Mouse (Mus musculus) C2C12 (cell line): ENCODE results near the gene Tnk2. TPM values are rescaled to one million over a fixed set of nuclear protein-coding genes. Genes with fewer than 3 reads are reported as not detected.

Source experiments
- H3K27me3 ChIP-seq: one replicate; pipeline ENCODE4 v1.6.1; 2011; ENCODE audit not compliant: control insufficient read depth, insufficient read depth, insufficient read length
- H3K36me3 ChIP-seq: one replicate; pipeline ENCODE4 v1.6.1; 2011; ENCODE audit not compliant: control insufficient read depth, insufficient read depth
- H3K4me3 ChIP-seq: one replicate; pipeline ENCODE4 v1.5.1; 2011; ENCODE audit warnings: mild to moderate bottlenecking, control low read depth; ENCODE audit not compliant: poor library complexity, insufficient read depth, severe bottlenecking
- H3K79me2 ChIP-seq: one replicate; pipeline ENCODE4 v1.6.1; 2011; ENCODE audit not compliant: control insufficient read depth, insufficient read depth
- H3K79me3 ChIP-seq: one replicate; pipeline ENCODE4 v1.6.1; 2011; ENCODE audit warnings: low read depth, control low read depth
- H3ac ChIP-seq: one replicate; pipeline ENCODE3; 2011; ENCODE audit warnings: low read depth; ENCODE audit not compliant: control insufficient read depth, insufficient read length
- CEBPB ChIP-seq: IDR thresholded peaks from one replicate; pipeline ENCODE4 v1.6.1; 2011; ENCODE audit warnings: low read depth, mild to moderate bottlenecking, control low read depth, moderate library complexity
- CTCF ChIP-seq: IDR thresholded peaks from one replicate; pipeline ENCODE4 v1.5.1; 2011; ENCODE audit not compliant: control insufficient read depth, insufficient read depth, insufficient read length
- FOSL1 ChIP-seq: IDR thresholded peaks from one replicate; pipeline ENCODE4 v1.8.0; 2011; ENCODE audit warnings: mild to moderate bottlenecking, low read length; ENCODE audit not compliant: poor library complexity, insufficient read depth, severe bottlenecking
- MAX ChIP-seq: IDR thresholded peaks from one replicate; pipeline ENCODE4 v1.6.1; 2011; ENCODE audit warnings: mild to moderate bottlenecking, control low read depth
- MYOD1 ChIP-seq: IDR thresholded peaks from one replicate; pipeline ENCODE4 v1.6.1; 2011; ENCODE audit warnings: low read depth; ENCODE audit not compliant: control insufficient read depth, insufficient read length
- MYOG ChIP-seq: IDR thresholded peaks from one replicate; pipeline ENCODE4 v1.6.1; 2011; ENCODE audit not compliant: control insufficient read depth, insufficient read length; ENCODE audit errors: extremely low read depth
- USF1 ChIP-seq: IDR thresholded peaks from one replicate; pipeline ENCODE4 v1.6.1; 2011; ENCODE audit warnings: low read depth, mild to moderate bottlenecking, control low read depth, moderate library complexity
- polyA plus RNA-seq: library from polyadenylated mRNA; unstranded; fragments of >200 nt; fragmentation: generic; extraction: Trizol; gene quantifications from one replicate; pipeline ENCODE4 v1.2.1, GENCODE M21; 2012; ENCODE audit warnings: missing spikeins

Gene Tnk2
- polyA plus RNA-seq, 1 experiment: 78.4 TPM

DNA sequence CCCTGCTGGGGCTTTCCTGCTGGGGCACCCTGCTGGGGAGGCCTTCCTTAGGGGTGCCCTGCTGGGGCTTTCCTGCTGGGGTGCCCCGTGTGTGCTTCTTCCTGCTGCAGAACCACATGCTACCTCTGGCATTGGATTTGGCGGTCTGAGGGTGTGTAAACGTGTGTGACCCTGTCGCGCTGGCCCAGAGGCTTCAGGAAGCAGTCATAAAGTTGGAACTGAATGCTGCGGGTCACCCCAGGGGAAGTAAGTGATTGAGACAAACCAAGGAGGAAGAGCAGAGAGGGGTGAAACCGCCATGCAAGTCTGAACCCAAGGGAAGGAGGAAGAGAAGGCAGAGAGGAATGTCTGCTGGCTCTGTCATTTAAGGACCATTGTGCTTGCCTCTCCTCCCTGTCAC lies 54.9 kb downstream of the Tnk2 start:
- Histone ChIP-seq H3K27me3 (no peaks in the 10 kb centered on the region), H3K79me2 (no peaks in the 10 kb centered on the region), H3K79me3 (no peaks in the 10 kb centered on the region), H3K36me3 (no peaks in the 10 kb centered on the region), H3ac (no peak overlapping the region), H3K4me3 (no peak overlapping the region)
- TF ChIP-seq FOSL1 (no peak), MYOG (no peak), USF1 (no peak), MAX (no peak), MYOD1 (no peak), CTCF (no peak), CEBPB (no peak)

DNA sequence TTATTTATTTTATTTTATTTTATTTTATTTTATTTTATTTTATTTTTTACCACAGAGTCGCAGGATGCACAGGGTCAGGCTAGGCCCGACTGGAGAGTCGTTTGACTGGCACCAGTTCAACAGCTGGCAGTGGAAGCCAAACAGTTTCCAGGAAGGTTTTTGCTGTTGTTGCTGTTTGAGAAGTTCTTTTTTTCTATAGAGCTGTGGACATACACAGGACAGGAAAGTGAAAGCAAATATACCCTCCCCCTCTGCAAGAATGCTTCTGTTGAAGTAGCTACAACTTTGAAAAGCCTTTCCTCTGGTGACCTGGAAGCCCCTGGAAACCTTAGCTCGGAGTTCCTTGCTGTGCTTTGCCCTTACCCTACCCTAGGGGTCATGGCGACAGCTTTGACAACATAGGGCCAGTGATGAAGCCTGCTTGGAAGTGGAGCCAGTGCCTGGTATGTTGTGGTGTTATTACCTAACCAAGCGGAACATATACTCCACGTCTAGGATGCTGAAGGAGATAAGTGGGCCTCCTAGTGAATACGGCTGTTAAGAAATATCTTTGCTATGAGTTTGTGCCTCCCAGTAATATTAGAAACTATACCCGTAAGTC lies 59.7 kb downstream of the Tnk2 start:
- TF ChIP-seq MYOD1 (no peak), MYOG (no peak), MAX (no peak), FOSL1 (no peak), CEBPB (no peak), USF1 (no peak), CTCF (no peak)
- Histone ChIP-seq H3K27me3 (no peaks in the 10 kb centered on the region), H3K79me2 (no peaks in the 10 kb centered on the region), H3K4me3 (no peak overlapping the region), H3K79me3 (no peaks in the 10 kb centered on the region), H3ac (no peak overlapping the region), H3K36me3 (no peaks in the 10 kb centered on the region)

DNA sequence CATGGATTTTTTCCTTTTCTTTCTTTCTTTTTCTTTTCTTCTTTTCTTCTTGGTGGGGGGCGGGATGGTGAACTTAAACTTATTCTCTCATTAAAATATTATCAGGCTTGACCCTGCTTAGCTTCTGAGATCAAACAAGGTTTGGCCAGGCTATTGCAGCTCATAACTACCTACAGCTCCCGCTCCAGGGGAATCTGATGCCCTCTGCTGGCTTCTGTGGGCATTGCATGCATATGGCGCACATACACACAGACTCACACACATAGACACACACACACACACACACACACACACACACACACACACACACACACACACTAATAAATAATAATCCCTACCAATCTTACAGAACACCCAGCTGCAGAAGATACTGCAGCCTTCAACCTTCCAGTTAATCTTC lies 61.9 kb downstream of the Tnk2 start:
- H3K36me3 ChIP-seq: no peaks in the 10 kb centered on the region
- no peaks in the 10 kb centered on the region for H3K79me2 ChIP-seq
- no peaks in the 10 kb centered on the region for H3K27me3 ChIP-seq
- no peak for TF ChIP-seq CTCF
- no peak for TF ChIP-seq MYOG
- no peak for TF ChIP-seq CEBPB
- no peak for TF ChIP-seq FOSL1
- H3ac ChIP-seq: no peak overlapping the region
- no peak overlapping the region for H3K4me3 ChIP-seq
- H3K79me3 ChIP-seq: no peaks in the 10 kb centered on the region

DNA sequence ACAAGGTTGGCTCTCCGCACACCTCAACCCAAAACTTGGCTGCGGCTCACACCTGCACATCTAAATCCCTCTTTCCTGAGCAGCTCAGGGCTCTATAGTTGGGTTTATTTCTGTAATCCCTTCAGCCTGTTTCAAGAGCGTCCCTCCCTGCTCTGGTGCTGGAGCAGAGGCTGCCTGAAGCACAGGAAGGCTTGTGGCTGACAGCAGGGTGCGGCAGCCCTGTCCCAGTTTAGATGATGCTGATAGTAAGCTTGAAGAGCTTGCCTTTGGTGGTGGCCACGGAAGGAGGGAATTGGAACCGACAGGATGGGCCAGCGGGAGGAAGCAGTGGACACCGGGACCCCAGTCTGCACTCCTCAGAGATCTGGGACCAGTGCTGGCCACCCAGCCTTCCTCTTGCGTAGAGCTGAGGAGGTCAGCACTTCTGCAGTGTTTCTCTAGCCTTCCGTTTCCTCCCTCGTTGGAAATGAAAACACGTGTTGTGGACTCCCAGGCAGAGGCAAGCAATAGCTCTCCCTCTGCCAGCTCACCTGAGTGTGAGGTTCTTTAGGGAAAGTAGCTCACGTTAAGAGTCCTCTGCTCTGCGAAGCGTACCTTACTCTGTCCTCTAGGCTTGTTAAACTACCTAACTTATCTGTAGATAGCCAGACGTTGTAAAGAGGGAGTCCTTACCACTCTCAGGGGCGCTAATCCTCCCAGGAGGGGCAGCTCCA lies 63.6 kb downstream of the Tnk2 start:
- Histone ChIP-seq H3K79me2 (no peaks in the 10 kb centered on the region), H3K4me3 (no peak overlapping the region), H3K36me3 (no peaks in the 10 kb centered on the region), H3ac (no peak overlapping the region), H3K27me3 (no peaks in the 10 kb centered on the region), H3K79me3 (no peaks in the 10 kb centered on the region)
- no peak for TF ChIP-seq USF1
- TF ChIP-seq FOSL1: no peak
- TF ChIP-seq CTCF: no peak
- TF ChIP-seq MAX: no peak
- TF ChIP-seq MYOG: no peak
- TF ChIP-seq MYOD1: no peak
- TF ChIP-seq CEBPB: no peak

DNA sequence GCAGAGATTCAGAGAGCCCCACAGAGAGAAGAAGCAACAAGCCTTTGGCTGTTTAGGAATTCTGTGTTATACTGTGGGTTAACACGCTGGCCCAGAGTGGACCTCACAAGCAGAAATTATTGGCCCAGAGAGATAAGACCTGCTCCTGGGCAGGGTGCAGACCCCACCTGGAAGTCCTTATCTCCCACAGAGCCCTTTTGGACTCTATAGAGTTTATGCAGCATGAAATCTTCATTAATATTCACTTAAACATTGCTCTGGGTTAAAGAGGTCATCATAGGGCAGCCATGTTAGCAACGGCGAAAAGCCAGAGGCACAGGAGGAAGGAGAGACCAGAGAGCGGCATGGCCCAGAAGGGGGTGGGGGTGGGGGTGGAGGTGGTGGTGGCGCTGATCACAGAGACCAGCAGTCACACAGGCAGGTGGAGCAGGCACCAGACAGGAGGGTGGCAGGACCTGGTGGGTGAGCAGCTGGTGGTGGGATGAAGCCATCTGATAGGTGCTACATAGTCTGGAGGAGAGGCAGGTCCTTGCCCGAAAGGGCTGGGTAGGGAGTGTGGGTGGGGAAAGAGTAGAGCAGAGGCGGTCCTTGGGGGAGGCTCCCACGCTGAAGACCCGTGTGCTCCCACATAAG lies 64.3 kb downstream of the Tnk2 start:
- TF ChIP-seq CTCF (no peak), MAX (no peak), MYOD1 (no peak), MYOG (no peak), FOSL1 (no peak), USF1 (no peak), CEBPB (no peak)
- Histone ChIP-seq H3K4me3 (no peak overlapping the region), H3K79me3 (no peaks in the 10 kb centered on the region), H3K79me2 (no peaks in the 10 kb centered on the region), H3K36me3 (no peaks in the 10 kb centered on the region), H3ac (no peak overlapping the region), H3K27me3 (no peaks in the 10 kb centered on the region)

DNA sequence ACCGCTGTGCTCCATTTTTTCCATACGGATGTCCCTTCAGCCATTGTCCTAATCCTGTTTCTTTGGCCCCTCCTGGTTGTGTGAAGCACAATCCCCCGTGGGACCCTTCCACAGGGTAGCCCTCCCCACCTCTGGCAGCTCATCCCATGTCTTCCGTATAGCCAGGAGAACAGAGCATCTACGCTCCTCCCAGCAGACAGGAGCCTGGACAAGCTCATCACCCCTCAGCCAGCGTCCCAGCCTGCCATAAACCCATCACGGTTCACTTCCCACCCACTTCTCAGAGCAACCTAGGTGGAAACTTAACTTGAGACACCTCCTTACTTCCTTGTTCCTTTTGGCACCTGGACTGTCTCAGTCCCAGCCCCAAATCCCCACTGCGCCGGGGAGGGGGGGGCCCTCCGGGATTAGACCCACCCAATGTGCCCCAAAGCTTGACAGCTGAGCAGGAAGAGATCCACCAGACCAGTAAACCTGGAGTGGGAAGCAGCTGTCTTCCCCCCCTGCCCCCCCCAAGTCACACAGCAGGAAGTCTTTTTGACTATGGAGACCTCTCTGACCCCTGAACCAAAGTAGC lies 64.9 kb downstream of the Tnk2 start:
- H3K79me2 ChIP-seq: no peaks in the 10 kb centered on the region
- no peaks in the 10 kb centered on the region for H3K27me3 ChIP-seq
- TF ChIP-seq CEBPB: no peak
- no peak for TF ChIP-seq FOSL1
- TF ChIP-seq MAX: no peak
- TF ChIP-seq MYOD1: no peak
- no peak for TF ChIP-seq USF1
- TF ChIP-seq MYOG: no peak
- TF ChIP-seq CTCF: no peak
- H3K79me3 ChIP-seq: no peaks in the 10 kb centered on the region
- no peak overlapping the region for H3ac ChIP-seq
- no peak overlapping the region for H3K4me3 ChIP-seq
- H3K36me3 ChIP-seq: no peaks in the 10 kb centered on the region
